Mouse (Mus musculus): ENCODE results near the gene Arhgap23.

The Arhgap23 gene

GRCm38 (mm10) chr11:97535308-97535630, 119.9 kb downstream of the Arhgap23 start:
- no peak for DNase-seq

DNA sequence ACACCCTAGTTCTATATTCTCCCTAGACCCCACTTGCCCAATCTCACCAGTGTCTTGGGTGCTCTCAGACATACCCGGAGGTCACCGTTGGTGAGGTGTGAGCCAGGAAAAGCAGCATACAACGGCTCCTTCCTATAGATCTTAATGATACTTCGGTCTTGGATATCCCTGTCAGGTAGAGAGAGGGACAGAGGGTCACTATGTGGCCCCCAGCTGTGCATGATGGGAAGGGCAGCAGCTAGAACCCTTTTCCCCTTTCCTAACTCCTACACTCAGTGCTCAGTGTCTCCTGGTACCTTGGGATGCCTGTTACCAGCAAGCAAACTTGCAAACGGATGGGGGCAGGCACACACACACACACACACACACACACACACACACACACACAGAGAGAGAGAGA, 120.3 kb downstream of the Arhgap23 start:
- DNase-seq = no peak

- DNase-seq = no peak
Observed at GRCm38 (mm10) chr11:97536083-97536747, 120.9 kb downstream of the Arhgap23 start.

DNA sequence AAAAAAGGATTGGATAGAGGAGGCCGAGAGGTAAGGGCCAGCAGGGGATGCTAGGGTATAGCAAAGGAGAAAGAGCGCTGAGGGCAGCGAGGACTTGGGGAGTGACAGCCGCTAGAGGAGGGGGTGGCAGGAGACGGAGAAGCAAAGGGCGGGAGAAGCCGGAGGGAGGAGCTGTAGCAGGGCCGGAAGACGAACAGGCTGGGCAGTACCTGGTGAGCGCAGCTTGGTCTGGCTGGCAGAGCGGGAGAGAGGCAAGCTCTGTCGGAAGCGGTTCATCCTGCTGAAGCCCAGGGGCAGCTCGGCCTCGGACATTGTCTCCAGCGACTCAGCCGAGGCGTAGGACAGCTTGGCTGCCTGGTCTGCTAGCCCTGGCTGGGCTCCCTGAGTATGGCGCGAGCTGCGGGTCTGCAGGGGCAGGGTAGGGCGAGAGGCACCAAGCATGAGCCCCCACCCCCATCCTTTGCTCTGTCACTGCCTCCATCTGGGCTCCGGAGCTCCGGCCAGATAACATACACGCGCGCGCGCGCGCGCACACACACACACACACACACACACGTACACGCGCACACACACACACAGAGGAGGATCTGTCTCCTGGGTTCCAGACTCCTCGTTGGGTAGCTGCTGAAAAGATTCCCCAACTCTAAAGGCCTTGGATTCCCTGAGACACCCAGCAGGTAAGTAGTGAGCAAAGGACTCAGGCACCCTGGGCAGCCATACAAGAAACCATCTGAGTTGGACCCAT, 121.7 kb downstream of the Arhgap23 start:
- peak; percentile 45 for DNase-seq

GRCm38 (mm10) chr11:97537580-97538089, 122.3 kb downstream of the Arhgap23 start:
- DNase-seq = no peak

DNA sequence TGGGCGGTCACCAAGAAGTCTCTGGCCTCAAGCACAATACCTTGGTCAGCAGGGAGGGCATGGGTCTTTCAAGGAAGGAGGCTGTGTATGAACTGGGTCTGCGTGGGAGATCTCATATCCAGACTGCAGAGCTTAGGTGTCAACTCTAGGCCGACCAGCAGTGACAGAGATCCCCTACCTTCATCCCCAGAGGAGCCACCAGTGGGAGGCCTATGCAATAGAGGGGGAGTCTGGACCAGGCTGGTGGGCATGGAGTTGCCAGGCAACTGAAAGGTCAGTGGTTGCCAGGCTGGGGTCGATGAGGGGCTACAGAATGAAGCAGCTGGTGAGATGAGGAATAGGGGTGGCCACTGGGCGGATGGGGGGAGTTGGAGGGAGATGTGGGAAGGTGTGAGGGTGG, 124.3 kb downstream of the Arhgap23 start:
- DNase-seq = no peak

- no peak for DNase-seq
Observed at GRCm38 (mm10) chr11:97540136-97540535, 124.8 kb downstream of the Arhgap23 start.

DNA sequence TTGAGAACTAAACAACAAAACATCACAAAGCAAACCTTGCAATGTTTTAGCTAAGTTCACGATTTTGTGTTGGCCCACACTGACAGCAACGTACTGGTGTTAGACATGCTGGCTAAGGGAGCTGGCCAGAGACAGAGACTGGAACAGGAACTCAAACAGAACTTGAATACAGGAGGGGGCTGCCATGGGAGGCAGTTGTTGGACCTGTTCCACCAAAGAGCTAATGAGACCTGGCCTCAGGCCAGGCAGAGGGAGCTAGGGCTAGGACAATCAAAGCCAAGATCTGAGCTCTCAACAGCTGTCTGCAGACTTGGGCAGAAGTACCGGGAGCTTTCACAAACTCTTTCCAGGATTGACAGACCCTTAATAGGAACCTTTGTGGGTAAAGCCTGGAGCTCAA, 125.3 kb downstream of the Arhgap23 start:
- peak; percentile 65 for DNase-seq

DNA sequence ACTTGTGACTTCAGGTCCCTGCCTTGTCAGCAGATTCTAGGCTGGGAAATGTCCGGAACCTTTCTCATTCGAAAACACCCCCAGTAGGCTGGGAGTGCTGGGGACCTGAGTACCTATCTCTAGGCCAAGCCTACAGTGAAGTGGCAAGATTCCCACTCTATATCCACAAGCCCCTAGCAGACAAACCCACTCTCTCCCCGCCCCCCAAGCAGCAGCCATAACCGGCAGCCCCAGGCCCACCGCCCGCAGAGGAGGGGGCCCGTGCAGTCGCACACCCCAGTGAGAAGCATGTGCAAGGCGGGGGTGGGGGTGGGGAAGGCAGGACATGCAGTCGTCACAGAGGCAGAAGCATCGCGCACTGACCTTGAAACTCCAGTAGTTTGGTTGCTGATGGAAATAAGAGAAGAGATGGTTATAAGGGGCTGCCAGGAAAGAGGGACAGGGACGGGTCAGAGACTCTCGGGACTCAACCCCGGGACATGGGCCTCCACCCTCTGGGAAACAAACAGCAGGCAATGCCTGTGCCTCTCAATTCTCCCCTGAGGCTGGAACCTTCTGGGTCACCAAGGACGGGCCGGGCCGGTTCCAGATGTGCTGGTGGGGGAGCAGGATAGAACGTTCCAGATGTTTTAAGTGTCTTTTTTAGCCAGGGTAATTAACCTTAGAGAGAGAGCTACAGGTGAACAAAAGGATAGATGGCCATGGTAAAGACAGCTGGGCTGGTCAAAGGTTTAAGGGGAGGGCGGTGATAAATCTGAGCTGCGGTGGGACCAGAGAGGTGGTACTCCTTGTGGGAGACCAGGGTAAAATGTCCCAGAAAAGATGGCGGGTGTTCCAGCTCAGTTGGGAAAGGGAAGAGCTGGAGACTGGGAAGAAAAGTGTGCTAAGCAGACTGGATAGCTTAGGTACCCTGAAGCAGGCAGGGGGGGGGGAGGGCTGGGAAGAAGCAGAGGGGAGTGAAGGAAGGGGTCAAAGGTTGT, 127.1 kb downstream of the Arhgap23 start:
- no peak for DNase-seq

- peak; percentile 68 for DNase-seq
Observed at GRCm38 (mm10) chr11:97543181-97543733, 127.9 kb downstream of the Arhgap23 start.

- no peak for DNase-seq
Observed at GRCm38 (mm10) chr11:97543883-97544282, 128.6 kb downstream of the Arhgap23 start.

- no peak for DNase-seq
Observed at GRCm38 (mm10) chr11:97545808-97546560, 130.7 kb downstream of the Arhgap23 start.

- DNase-seq = peak; percentile 61
Observed at GRCm38 (mm10) chr11:97546804-97547411, 131.6 kb downstream of the Arhgap23 start.

- DNase-seq = no peak
Observed at GRCm38 (mm10) chr11:97547957-97548706, 132.8 kb downstream of the Arhgap23 start.

DNA sequence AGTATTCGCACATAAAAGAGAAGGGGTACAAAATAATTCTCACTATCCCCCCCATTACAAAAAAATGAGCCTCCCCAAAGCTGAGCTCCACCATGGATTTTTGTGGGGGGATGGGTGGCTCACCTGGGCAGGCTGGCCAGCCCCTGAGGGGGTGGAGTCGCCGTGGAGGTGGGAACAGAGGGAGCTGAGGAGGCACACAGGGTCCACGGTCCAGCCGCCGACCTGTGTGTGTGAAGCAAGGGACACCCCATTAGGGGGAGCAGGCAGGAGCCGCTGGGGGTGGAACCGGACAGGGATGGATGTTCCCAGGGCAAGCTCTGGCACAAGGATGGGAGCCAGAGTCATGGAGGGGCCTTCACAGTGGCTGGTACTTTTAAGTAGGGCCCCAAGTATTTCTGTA, 133.4 kb downstream of the Arhgap23 start:
- no peak for DNase-seq
